Mouse (Mus musculus): ENCODE data around the gene Wfdc15a. TPM values are rescaled to one million over a fixed set of nuclear protein-coding genes. Genes with fewer than 3 reads are reported as not detected.

Gene Wfdc15a
- polyA plus RNA-seq, 1 experiment from 2014 or later: not detected

DNA sequence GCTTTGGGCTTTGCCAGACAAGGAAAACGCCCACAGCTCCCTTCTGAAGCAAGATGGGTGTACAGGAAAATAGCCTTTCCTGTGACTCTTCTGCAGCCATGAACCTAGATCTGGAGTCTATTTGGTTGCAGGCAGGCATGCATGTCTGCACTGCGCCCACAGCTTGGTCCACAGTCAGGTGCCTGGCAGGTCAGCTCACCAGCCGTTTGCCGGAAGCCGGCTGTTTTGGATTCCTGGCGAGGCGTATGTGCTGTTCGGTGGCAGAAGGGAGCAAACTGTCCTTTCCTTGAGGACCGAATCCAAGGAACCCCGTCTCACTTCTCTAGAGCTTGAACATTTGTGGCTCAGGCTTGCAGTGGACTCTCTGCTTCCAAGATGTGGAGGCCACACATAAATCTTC is 45.9 kb downstream of the Wfdc15a start:
- Histone ChIP-seq H3K27me3 (no peaks in the 10 kb centered on the region), H3K4me3 (replicated peaks) (no peak overlapping the region), H3K9me3 (replicated peaks) (no peaks in the 10 kb centered on the region), H3K9ac (no peak overlapping the region), H3K4me2 (no peak overlapping the region), H3K36me3 (replicated peaks) (peaks cover 28% of the 10 kb centered on the region), H3K27ac (replicated peaks) (no peak overlapping the region), H3K4me1 (replicated peaks) (no peaks in the 10 kb centered on the region)
- no peak for ATAC-seq (ENCODE audit: insufficient read depth)
- 84% methylated on average over 10 of the region's 10 CpGs for whole genome bisulfite sequencing (ENCODE audit: insufficient replicate concordance)

GRCm38 (mm10) chr2:164152341-164152740 is 47.6 kb downstream of the Wfdc15a start:
- Histone ChIP-seq H3K36me3 (replicated peaks) (peaks cover 28% of the 10 kb centered on the region), H3K4me1 (replicated peaks) (no peaks in the 10 kb centered on the region), H3K27ac (replicated peaks) (no peak overlapping the region), H3K4me2 (no peak overlapping the region), H3K9me3 (replicated peaks) (no peaks in the 10 kb centered on the region), H3K9ac (no peak overlapping the region), H3K4me3 (replicated peaks) (no peak overlapping the region), H3K27me3 (no peaks in the 10 kb centered on the region)
- ATAC-seq (ENCODE audit: insufficient read depth): no peak
- 80% methylated on average over 11 of the region's 11 CpGs for WGBS (ENCODE audit: insufficient replicate concordance)

DNA sequence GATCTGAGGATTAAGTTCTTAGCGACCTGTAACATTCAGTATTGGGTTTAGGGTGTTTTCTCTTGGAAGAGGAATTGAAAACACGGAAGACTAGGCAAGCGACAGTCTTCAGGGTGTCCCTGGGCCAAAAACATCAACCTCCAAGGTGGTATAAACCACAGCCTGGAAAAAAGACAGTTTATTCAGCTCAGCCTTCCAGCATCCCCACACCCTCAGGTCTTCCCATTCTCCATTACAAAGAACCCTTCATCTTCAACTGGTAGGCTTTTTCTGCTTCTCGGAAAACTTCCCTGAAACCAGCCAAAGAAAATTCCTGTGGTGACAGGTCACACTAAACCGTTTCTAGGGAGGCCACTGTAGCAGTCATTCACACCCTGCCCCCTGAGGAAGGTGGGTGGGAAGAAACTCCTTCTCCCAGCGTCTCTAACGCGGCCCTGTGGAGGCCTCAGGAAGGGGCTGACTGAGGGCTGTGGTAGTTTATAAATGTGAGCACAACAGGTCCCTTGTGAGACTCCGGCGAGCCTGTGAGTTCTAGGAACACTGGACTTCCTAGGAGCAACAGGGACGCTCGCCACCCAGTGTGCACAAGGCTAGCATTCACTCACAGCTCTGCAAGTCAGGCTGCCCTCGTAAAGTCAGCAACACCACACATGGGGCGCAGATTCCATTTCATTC is 49.7 kb downstream of the Wfdc15a start:
- no peaks in the 10 kb centered on the region for H3K9me3 ChIP-seq (replicated peaks)
- no peak overlapping the region for H3K4me2 ChIP-seq
- no peak overlapping the region for H3K4me3 ChIP-seq (replicated peaks)
- 71% methylated on average over 14 of the region's 14 CpGs for WGBS (ENCODE audit: insufficient replicate concordance)
- no peak overlapping the region for H3K9ac ChIP-seq
- no peak overlapping the region for H3K27ac ChIP-seq (replicated peaks)
- peaks cover 35% of the 10 kb centered on the region for H3K36me3 ChIP-seq (replicated peaks)
- ATAC-seq (ENCODE audit: insufficient read depth): no peak
- no peaks in the 10 kb centered on the region for H3K4me1 ChIP-seq (replicated peaks)
- no peaks in the 10 kb centered on the region for H3K27me3 ChIP-seq

Other genes with a start within 250 kb of the Wfdc15a start
- 91.7 and 96.3 TPM in 2 replicates for gene Ywhab, start 205.2 kb downstream of the Wfdc15a start, polyA plus RNA-seq (2015; fragmentation: Nextera tagmentation; extraction: Ambion mirVana)
- 0.32 and 0.54 TPM in 2 replicates for gene Pabpc1l, start 174.7 kb downstream of the Wfdc15a start, polyA plus RNA-seq (2015; fragmentation: Nextera tagmentation; extraction: Ambion mirVana)
- gene Stk4, start 129.8 kb downstream of the Wfdc15a start, polyA plus RNA-seq (2015; fragmentation: Nextera tagmentation; extraction: Ambion mirVana): 12.4 and 14.3 TPM in 2 replicates
- gene Tomm34, start 129.0 kb downstream of the Wfdc15a start, polyA plus RNA-seq (2015; fragmentation: Nextera tagmentation; extraction: Ambion mirVana): 19.1 and 20.9 TPM in 2 replicates
- not detected in 2 replicates for gene Kcns1, start 29.0 kb downstream of the Wfdc15a start, polyA plus RNA-seq (2015; fragmentation: Nextera tagmentation; extraction: Ambion mirVana)
- gene Wfdc5, start 17.4 kb downstream of the Wfdc15a start, polyA plus RNA-seq (2015; fragmentation: Nextera tagmentation; extraction: Ambion mirVana): not detected in 2 replicates
- not detected in 2 replicates for gene Wfdc12, start 9.5 kb downstream of the Wfdc15a start, polyA plus RNA-seq (2015; fragmentation: Nextera tagmentation; extraction: Ambion mirVana)
- 0.22 TPM in 1 of 2 replicates, not detected in the other for gene Wfdc15b, start 21.5 kb upstream of the Wfdc15a start, polyA plus RNA-seq (2015; fragmentation: Nextera tagmentation; extraction: Ambion mirVana)
- gene Svs2, start 38.3 kb upstream of the Wfdc15a start, polyA plus RNA-seq (2015; fragmentation: Nextera tagmentation; extraction: Ambion mirVana): not detected in 2 replicates
- not detected in 2 replicates for gene Svs3b, start 56.5 kb upstream of the Wfdc15a start, polyA plus RNA-seq (2015; fragmentation: Nextera tagmentation; extraction: Ambion mirVana)
- gene Svs4, start 78.3 kb upstream of the Wfdc15a start, polyA plus RNA-seq (2015; fragmentation: Nextera tagmentation; extraction: Ambion mirVana): not detected in 2 replicates
- not detected in 2 replicates for gene Svs3a, start 89.1 kb upstream of the Wfdc15a start, polyA plus RNA-seq (2015; fragmentation: Nextera tagmentation; extraction: Ambion mirVana)
- not detected in 2 replicates for gene Svs6, start 116.6 kb upstream of the Wfdc15a start, polyA plus RNA-seq (2015; fragmentation: Nextera tagmentation; extraction: Ambion mirVana)
- not detected in 2 replicates for gene Svs5, start 132.6 kb upstream of the Wfdc15a start, polyA plus RNA-seq (2015; fragmentation: Nextera tagmentation; extraction: Ambion mirVana)
- 21.3 and 24.2 TPM in 2 replicates for gene Slpi, start 189.0 kb upstream of the Wfdc15a start, polyA plus RNA-seq (2015; fragmentation: Nextera tagmentation; extraction: Ambion mirVana)
- 0.07 and 0.63 TPM in 2 replicates for gene Rbpjl, start 203.0 kb upstream of the Wfdc15a start, polyA plus RNA-seq (2015; fragmentation: Nextera tagmentation; extraction: Ambion mirVana)
- gene Matn4, start 205.0 kb upstream of the Wfdc15a start, polyA plus RNA-seq (2015; fragmentation: Nextera tagmentation; extraction: Ambion mirVana): 0.28 and 0.32 TPM in 2 replicates
- gene Sdc4, start 243.8 kb upstream of the Wfdc15a start, polyA plus RNA-seq (2015; fragmentation: Nextera tagmentation; extraction: Ambion mirVana): 55.0 and 63.3 TPM in 2 replicates

Data from liver, embryonic 15.5 days (tissue).